Mouse (Mus musculus): ENCODE measurements at regions not wholly inside any gene's neighbourhood (a gene's known extent, or its start where the extent isn't known, plus 50 kb on each side); places are given as distances from the start of the nearest gene placed in this dataset.
A peak's percentile ranks its signal among the peaks of the same experiment; 100 is the strongest.

GRCm38 (mm10) chr1:98281771-98282149, 139.2 kb upstream of the Slco6d1 start:
- DNase-seq (ENCODE audit: low spot score) (no peak), ATAC-seq (replicated peaks; ENCODE audit: insufficient number of reproducible peaks, low FRiP score, low TSS enrichment, low read depth) (no peak)
- H3K4me3 ChIP-seq (ENCODE audit: low read depth, low read length): no peak overlapping the region
- H3K27me3 ChIP-seq (ENCODE audit: control insufficient read depth, insufficient read depth, low read length): no peaks in the 10 kb centered on the region
- H3K27ac ChIP-seq (replicated peaks; ENCODE audit: low read depth, low read length): no peak overlapping the region
- H3K9me3 ChIP-seq (replicated peaks; ENCODE audit: control insufficient read depth, low read length): no peaks in the 10 kb centered on the region
- no peak overlapping the region for H3K4me2 ChIP-seq (ENCODE audit: low read depth, low read length)
- H3K36me3 ChIP-seq (replicated peaks; ENCODE audit: control insufficient read depth, insufficient read depth, low read depth, low read length): no peaks in the 10 kb centered on the region
- 62% methylated on average over 2 of the region's 2 CpGs for WGBS
- no peaks in the 10 kb centered on the region for H3K4me1 ChIP-seq (ENCODE audit: control insufficient read depth, insufficient read depth, low read length)
- H3K9ac ChIP-seq (replicated peaks; ENCODE audit: low read length): no peak overlapping the region

DNA sequence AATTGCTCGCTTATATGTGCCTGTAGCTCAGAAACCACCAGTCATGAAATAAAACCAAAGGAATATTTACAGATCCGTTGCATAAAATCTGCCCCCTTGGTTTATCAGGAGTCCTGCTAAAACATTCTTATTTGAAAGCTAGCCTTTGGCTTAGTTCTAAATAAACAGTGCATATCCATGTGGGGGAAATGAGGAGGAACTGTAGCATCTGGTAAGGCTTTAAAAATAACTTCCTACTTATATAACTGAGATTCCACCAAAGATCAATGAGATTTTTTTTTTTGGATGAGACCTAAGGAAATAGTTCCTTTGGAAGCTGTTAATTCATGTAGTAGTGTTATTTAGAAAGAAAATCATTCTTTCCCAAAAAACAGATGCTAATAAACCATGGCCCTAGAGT, 117.8 kb upstream of the Slco6d1 start:
- H3K4me1 ChIP-seq (ENCODE audit: control insufficient read depth, insufficient read depth, low read length): no peaks in the 10 kb centered on the region
- H3K36me3 ChIP-seq (replicated peaks; ENCODE audit: control insufficient read depth, insufficient read depth, low read depth, low read length): no peaks in the 10 kb centered on the region
- no peak for DNase-seq (ENCODE audit: low spot score)
- no peaks in the 10 kb centered on the region for H3K27me3 ChIP-seq (ENCODE audit: control insufficient read depth, insufficient read depth, low read length)
- no peak for ATAC-seq (replicated peaks; ENCODE audit: insufficient number of reproducible peaks, low FRiP score, low TSS enrichment, low read depth)
- no peak overlapping the region for H3K27ac ChIP-seq (replicated peaks; ENCODE audit: low read depth, low read length)
- no peak overlapping the region for H3K4me3 ChIP-seq (ENCODE audit: low read depth, low read length)
- 87% methylated on average over 2 of the region's 2 CpGs for WGBS
- H3K9me3 ChIP-seq (replicated peaks; ENCODE audit: control insufficient read depth, low read length): no peaks in the 10 kb centered on the region
- no peak overlapping the region for H3K9ac ChIP-seq (replicated peaks; ENCODE audit: low read length)
- H3K4me2 ChIP-seq (ENCODE audit: low read depth, low read length): no peak overlapping the region

DNA sequence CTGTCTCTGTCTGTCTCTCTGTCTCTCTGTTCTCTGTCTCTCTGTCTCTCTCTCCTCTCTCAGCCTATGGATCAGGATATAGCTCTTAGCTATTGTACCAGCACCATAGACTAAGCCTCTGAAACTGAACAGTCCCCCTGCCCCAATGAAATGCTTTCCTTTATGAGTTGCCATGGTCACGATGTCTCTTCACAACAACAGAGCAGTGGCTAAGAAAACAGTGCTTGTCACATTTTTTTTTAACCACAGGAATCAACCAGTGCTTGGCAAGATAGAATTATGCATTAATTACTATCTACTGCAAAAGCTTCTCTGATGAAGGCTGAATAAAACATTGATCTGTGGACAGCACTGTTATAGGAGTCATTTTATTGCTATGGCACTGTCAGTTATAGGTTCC, 114.6 kb upstream of the Slco6d1 start:
- H3K4me2 ChIP-seq (ENCODE audit: low read depth, low read length): no peak overlapping the region
- no peak overlapping the region for H3K4me3 ChIP-seq (ENCODE audit: low read depth, low read length)
- H3K36me3 ChIP-seq (replicated peaks; ENCODE audit: control insufficient read depth, insufficient read depth, low read depth, low read length): no peaks in the 10 kb centered on the region
- WGBS: 82% methylated on average over 1 of the region's 1 CpGs
- no peak for ATAC-seq (replicated peaks; ENCODE audit: insufficient number of reproducible peaks, low FRiP score, low TSS enrichment, low read depth)
- no peaks in the 10 kb centered on the region for H3K27me3 ChIP-seq (ENCODE audit: control insufficient read depth, insufficient read depth, low read length)
- no peaks in the 10 kb centered on the region for H3K9me3 ChIP-seq (replicated peaks; ENCODE audit: control insufficient read depth, low read length)
- H3K27ac ChIP-seq (replicated peaks; ENCODE audit: low read depth, low read length): no peak overlapping the region
- no peak overlapping the region for H3K9ac ChIP-seq (replicated peaks; ENCODE audit: low read length)
- DNase-seq (ENCODE audit: low spot score): no peak
- no peaks in the 10 kb centered on the region for H3K4me1 ChIP-seq (ENCODE audit: control insufficient read depth, insufficient read depth, low read length)

DNA sequence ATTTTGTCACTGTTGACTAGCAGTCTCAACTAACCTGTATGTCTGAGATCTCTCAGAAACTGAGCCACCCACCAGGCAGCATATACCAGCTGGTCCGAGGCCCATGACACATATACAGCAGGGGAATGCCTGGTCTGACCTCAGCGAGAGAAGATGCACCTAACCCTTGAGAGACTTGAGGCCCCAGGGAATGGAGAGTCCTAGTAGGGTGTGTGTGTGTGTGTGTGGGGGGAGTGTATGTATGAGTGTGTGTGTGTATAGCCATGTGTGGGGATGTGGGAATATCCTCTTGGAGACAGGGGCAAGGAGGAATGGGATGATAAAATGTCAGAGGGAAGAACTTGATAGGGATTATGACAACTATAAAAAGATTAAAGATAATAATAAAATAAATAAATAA, 113.4 kb upstream of the Slco6d1 start:
- no peak overlapping the region for H3K27ac ChIP-seq (replicated peaks; ENCODE audit: low read depth, low read length)
- no peaks in the 10 kb centered on the region for H3K36me3 ChIP-seq (replicated peaks; ENCODE audit: control insufficient read depth, insufficient read depth, low read depth, low read length)
- 95% methylated on average over 2 of the region's 2 CpGs for WGBS
- no peak for DNase-seq (ENCODE audit: low spot score)
- no peaks in the 10 kb centered on the region for H3K4me1 ChIP-seq (ENCODE audit: control insufficient read depth, insufficient read depth, low read length)
- H3K27me3 ChIP-seq (ENCODE audit: control insufficient read depth, insufficient read depth, low read length): no peaks in the 10 kb centered on the region
- H3K9me3 ChIP-seq (replicated peaks; ENCODE audit: control insufficient read depth, low read length): no peaks in the 10 kb centered on the region
- ATAC-seq (replicated peaks; ENCODE audit: insufficient number of reproducible peaks, low FRiP score, low TSS enrichment, low read depth): no peak
- no peak overlapping the region for H3K9ac ChIP-seq (replicated peaks; ENCODE audit: low read length)
- no peak overlapping the region for H3K4me2 ChIP-seq (ENCODE audit: low read depth, low read length)
- no peak overlapping the region for H3K4me3 ChIP-seq (ENCODE audit: low read depth, low read length)

DNA sequence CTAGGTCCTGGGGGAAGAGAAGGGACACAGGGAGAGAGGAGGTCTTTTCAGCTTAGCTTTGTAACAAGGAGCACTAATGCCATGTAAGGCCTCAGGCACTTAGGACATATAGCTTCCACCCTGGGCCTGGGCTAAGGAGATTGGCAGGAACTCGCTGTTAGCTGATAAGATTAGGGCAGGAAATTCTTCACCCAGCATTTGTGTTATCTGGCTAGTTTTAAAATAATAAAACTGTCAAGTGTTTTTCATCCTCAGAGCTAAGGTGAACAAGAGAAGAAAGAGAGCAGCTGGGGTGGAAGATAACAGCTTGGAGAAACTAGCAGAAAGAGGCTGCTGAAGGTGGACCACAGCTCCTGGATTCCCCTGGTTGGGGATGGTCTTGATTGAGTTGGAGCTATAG, 111.0 kb upstream of the Slco6d1 start:
- H3K4me1 ChIP-seq (ENCODE audit: control insufficient read depth, insufficient read depth, low read length): no peaks in the 10 kb centered on the region
- H3K9ac ChIP-seq (replicated peaks; ENCODE audit: low read length): no peak overlapping the region
- WGBS: 63% methylated on average over 1 of the region's 1 CpGs
- H3K27me3 ChIP-seq (ENCODE audit: control insufficient read depth, insufficient read depth, low read length): no peaks in the 10 kb centered on the region
- ATAC-seq (replicated peaks; ENCODE audit: insufficient number of reproducible peaks, low FRiP score, low TSS enrichment, low read depth) (no peak), DNase-seq (ENCODE audit: low spot score) (no peak)
- no peak overlapping the region for H3K4me3 ChIP-seq (ENCODE audit: low read depth, low read length)
- no peaks in the 10 kb centered on the region for H3K9me3 ChIP-seq (replicated peaks; ENCODE audit: control insufficient read depth, low read length)
- no peaks in the 10 kb centered on the region for H3K36me3 ChIP-seq (replicated peaks; ENCODE audit: control insufficient read depth, insufficient read depth, low read depth, low read length)
- no peak overlapping the region for H3K27ac ChIP-seq (replicated peaks; ENCODE audit: low read depth, low read length)
- no peak overlapping the region for H3K4me2 ChIP-seq (ENCODE audit: low read depth, low read length)

- WGBS: 45% methylated on average over 4 of the region's 4 CpGs
- ATAC-seq (replicated peaks; ENCODE audit: insufficient number of reproducible peaks, low FRiP score, low TSS enrichment, low read depth) (peak; percentile 52; the same call in 1 of the 2 replicates), DNase-seq (ENCODE audit: low spot score) (peak; percentile 71)
- Histone ChIP-seq H3K9ac (replicated peaks; ENCODE audit: low read length) (no peak overlapping the region), H3K27me3 (ENCODE audit: control insufficient read depth, insufficient read depth, low read length) (no peaks in the 10 kb centered on the region), H3K4me2 (ENCODE audit: low read depth, low read length) (no peak overlapping the region), H3K36me3 (replicated peaks; ENCODE audit: control insufficient read depth, insufficient read depth, low read depth, low read length) (no peaks in the 10 kb centered on the region), H3K9me3 (replicated peaks; ENCODE audit: control insufficient read depth, low read length) (no peaks in the 10 kb centered on the region), H3K4me3 (ENCODE audit: low read depth, low read length) (no peak overlapping the region), H3K4me1 (ENCODE audit: control insufficient read depth, insufficient read depth, low read length) (no peaks in the 10 kb centered on the region), H3K27ac (replicated peaks; ENCODE audit: low read depth, low read length) (no peak overlapping the region)
These were observed 70.8 kb upstream of the Slco6d1 start for GRCm38 (mm10) chr1:98350095-98350549.

DNA sequence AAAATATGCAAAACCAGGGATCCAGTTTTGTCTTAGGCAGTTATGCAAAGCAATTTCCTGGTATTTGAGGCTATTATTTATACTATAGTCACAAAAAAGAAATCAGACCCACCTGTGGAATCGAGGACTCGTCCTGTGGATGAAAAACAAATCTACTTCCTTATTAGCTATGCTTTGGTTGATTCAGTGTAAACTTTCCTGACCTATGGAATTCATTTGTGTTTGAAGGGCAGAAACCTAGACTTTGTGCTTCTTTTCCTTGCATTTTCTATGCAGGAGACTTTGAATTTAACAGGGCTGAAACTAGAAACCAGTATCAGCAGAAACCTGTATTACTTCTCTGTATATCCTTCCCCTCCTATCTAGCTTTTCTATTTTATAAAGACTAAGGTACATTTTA, 70.2 kb upstream of the Slco6d1 start:
- Histone ChIP-seq H3K9ac (replicated peaks; ENCODE audit: low read length) (no peak overlapping the region), H3K4me3 (ENCODE audit: low read depth, low read length) (no peak overlapping the region), H3K27ac (replicated peaks; ENCODE audit: low read depth, low read length) (no peak overlapping the region), H3K36me3 (replicated peaks; ENCODE audit: control insufficient read depth, insufficient read depth, low read depth, low read length) (no peaks in the 10 kb centered on the region), H3K4me1 (ENCODE audit: control insufficient read depth, insufficient read depth, low read length) (no peaks in the 10 kb centered on the region), H3K4me2 (ENCODE audit: low read depth, low read length) (no peak overlapping the region), H3K27me3 (ENCODE audit: control insufficient read depth, insufficient read depth, low read length) (no peaks in the 10 kb centered on the region), H3K9me3 (replicated peaks; ENCODE audit: control insufficient read depth, low read length) (no peaks in the 10 kb centered on the region)
- no peak for ATAC-seq (replicated peaks; ENCODE audit: insufficient number of reproducible peaks, low FRiP score, low TSS enrichment, low read depth)
- DNase-seq (ENCODE audit: low spot score): peak; percentile 2
- WGBS: 63% methylated on average over 2 of the region's 2 CpGs

- H3K4me2 ChIP-seq (ENCODE audit: low read depth, low read length): no peak overlapping the region
- H3K27ac ChIP-seq (replicated peaks; ENCODE audit: low read depth, low read length): no peak overlapping the region
- no peaks in the 10 kb centered on the region for H3K9me3 ChIP-seq (replicated peaks; ENCODE audit: control insufficient read depth, low read length)
- no peak overlapping the region for H3K4me3 ChIP-seq (ENCODE audit: low read depth, low read length)
- H3K36me3 ChIP-seq (replicated peaks; ENCODE audit: control insufficient read depth, insufficient read depth, low read depth, low read length): no peaks in the 10 kb centered on the region
- ATAC-seq (replicated peaks; ENCODE audit: insufficient number of reproducible peaks, low FRiP score, low TSS enrichment, low read depth) (no peak), DNase-seq (ENCODE audit: low spot score) (no peak)
- H3K27me3 ChIP-seq (ENCODE audit: control insufficient read depth, insufficient read depth, low read length): no peaks in the 10 kb centered on the region
- H3K4me1 ChIP-seq (ENCODE audit: control insufficient read depth, insufficient read depth, low read length): no peaks in the 10 kb centered on the region
- WGBS: 89% methylated on average over 2 of the region's 2 CpGs
- no peak overlapping the region for H3K9ac ChIP-seq (replicated peaks; ENCODE audit: low read length)
These were observed 69.4 kb upstream of the Slco6d1 start for GRCm38 (mm10) chr1:98351530-98351929.
